Mouse (Mus musculus): ENCODE data around the gene Pax7. TPM values are rescaled to one million over a fixed set of nuclear protein-coding genes. Genes with fewer than 3 reads are reported as not detected.

Gene Pax7
- polyA plus RNA-seq, 1 experiment from 2014 or later: not detected

GRCm38 (mm10) chr4:139693315-139693714, 140.0 kb downstream of the Pax7 start:
- peaks cover 6% of the 10 kb centered on the region; the same call in 1 of the 2 replicates for H3K4me1 ChIP-seq (ENCODE audit: control insufficient read depth, insufficient read depth, low read length)
- 59% methylated on average over 5 of the region's 5 CpGs for WGBS
- H3K27ac ChIP-seq (ENCODE audit: low read depth, low read length): no peak overlapping the region
- no peaks in the 10 kb centered on the region for H3K27me3 ChIP-seq (ENCODE audit: control insufficient read depth, insufficient read depth, low read length)
- H3K9me3 ChIP-seq (ENCODE audit: control insufficient read depth, low read length): no peaks in the 10 kb centered on the region
- H3K36me3 ChIP-seq (ENCODE audit: control insufficient read depth, insufficient read depth, low read length): no peaks in the 10 kb centered on the region
- no peak overlapping the region for H3K9ac ChIP-seq (ENCODE audit: low read depth, low read length)
- H3K4me3 ChIP-seq (ENCODE audit: low read length): no peak overlapping the region
- H3K4me2 ChIP-seq (replicated peaks; ENCODE audit: low read depth, low read length): no peak overlapping the region
- no peak for ATAC-seq (ENCODE audit: low FRiP score, low TSS enrichment)

- H3K4me1 ChIP-seq (ENCODE audit: control insufficient read depth, insufficient read depth, low read length): no peaks in the 10 kb centered on the region
- ATAC-seq (ENCODE audit: low FRiP score, low TSS enrichment): no peak
- H3K36me3 ChIP-seq (ENCODE audit: control insufficient read depth, insufficient read depth, low read length): no peaks in the 10 kb centered on the region
- no peak overlapping the region for H3K4me2 ChIP-seq (replicated peaks; ENCODE audit: low read depth, low read length)
- H3K9ac ChIP-seq (ENCODE audit: low read depth, low read length): no peak overlapping the region
- 38% methylated on average over 7 of the region's 7 CpGs for WGBS
- H3K27me3 ChIP-seq (ENCODE audit: control insufficient read depth, insufficient read depth, low read length): no peaks in the 10 kb centered on the region
- H3K27ac ChIP-seq (ENCODE audit: low read depth, low read length): no peak overlapping the region
- H3K9me3 ChIP-seq (ENCODE audit: control insufficient read depth, low read length): no peaks in the 10 kb centered on the region
- no peak overlapping the region for H3K4me3 ChIP-seq (ENCODE audit: low read length)
Observed at GRCm38 (mm10) chr4:139689627-139690269, 143.6 kb downstream of the Pax7 start.

GRCm38 (mm10) chr4:139688058-139688457, 145.3 kb downstream of the Pax7 start:
- Histone ChIP-seq H3K9me3 (ENCODE audit: control insufficient read depth, low read length) (no peaks in the 10 kb centered on the region), H3K27me3 (ENCODE audit: control insufficient read depth, insufficient read depth, low read length) (no peaks in the 10 kb centered on the region), H3K4me3 (ENCODE audit: low read length) (no peak overlapping the region), H3K36me3 (ENCODE audit: control insufficient read depth, insufficient read depth, low read length) (no peaks in the 10 kb centered on the region), H3K4me1 (ENCODE audit: control insufficient read depth, insufficient read depth, low read length) (no peaks in the 10 kb centered on the region), H3K27ac (ENCODE audit: low read depth, low read length) (no peak overlapping the region), H3K4me2 (replicated peaks; ENCODE audit: low read depth, low read length) (no peak overlapping the region), H3K9ac (ENCODE audit: low read depth, low read length) (no peak overlapping the region)
- 83% methylated on average over 9 of the region's 9 CpGs for WGBS
- no peak for ATAC-seq (ENCODE audit: low FRiP score, low TSS enrichment)

Other genes starting within 250 kb of the Pax7 start
- gene Gm21969, start 230.3 kb downstream of the Pax7 start, polyA plus RNA-seq (2014; fragmentation: Nextera tagmentation; extraction: Ambion mirVana): not detected in 2 replicates
- gene Aldh4a1, start 210.7 kb downstream of the Pax7 start, polyA plus RNA-seq (2014; fragmentation: Nextera tagmentation; extraction: Ambion mirVana): 31.3 and 37.3 TPM in 2 replicates
- not detected in 2 replicates for gene Tas1r2, start 180.0 kb downstream of the Pax7 start, polyA plus RNA-seq (2014; fragmentation: Nextera tagmentation; extraction: Ambion mirVana)
- 2.0 and 4.1 TPM in 2 replicates for gene Klhdc7a, start 134.5 kb upstream of the Pax7 start, polyA plus RNA-seq (2014; fragmentation: Nextera tagmentation; extraction: Ambion mirVana)